Mouse (Mus musculus): ENCODE results near the gene Ndufa5. TPM values are rescaled to one million over a fixed set of nuclear protein-coding genes. Genes with fewer than 3 reads are reported as not detected.
A peak's percentile ranks its signal among the peaks of the same experiment; 100 is the strongest.

Ndufa5 gene
- polyA plus RNA-seq, 3 experiments from 2014 or later: 174 to 219 (median 181) TPM

DNA sequence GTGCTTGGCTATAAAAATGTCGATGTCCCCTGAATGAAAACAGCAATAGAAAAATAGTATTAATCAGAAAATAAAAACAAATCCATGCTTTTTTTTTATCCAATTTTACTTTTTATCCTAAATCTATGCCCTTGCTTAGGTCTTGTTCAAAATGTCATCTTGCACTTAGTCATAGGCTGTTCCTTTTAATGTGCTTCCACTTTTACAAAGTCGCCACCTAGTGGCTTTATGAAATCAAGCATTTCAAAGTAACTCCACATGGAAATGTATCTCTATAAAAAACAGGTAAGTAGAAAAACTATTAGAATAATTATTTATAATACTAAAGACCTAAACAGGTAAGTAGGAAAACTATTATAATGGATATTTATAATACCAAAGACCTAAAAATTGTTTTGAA lies 11.6 kb downstream of the Ndufa5 start:
- ATAC-seq: peak; percentile 81

DNA sequence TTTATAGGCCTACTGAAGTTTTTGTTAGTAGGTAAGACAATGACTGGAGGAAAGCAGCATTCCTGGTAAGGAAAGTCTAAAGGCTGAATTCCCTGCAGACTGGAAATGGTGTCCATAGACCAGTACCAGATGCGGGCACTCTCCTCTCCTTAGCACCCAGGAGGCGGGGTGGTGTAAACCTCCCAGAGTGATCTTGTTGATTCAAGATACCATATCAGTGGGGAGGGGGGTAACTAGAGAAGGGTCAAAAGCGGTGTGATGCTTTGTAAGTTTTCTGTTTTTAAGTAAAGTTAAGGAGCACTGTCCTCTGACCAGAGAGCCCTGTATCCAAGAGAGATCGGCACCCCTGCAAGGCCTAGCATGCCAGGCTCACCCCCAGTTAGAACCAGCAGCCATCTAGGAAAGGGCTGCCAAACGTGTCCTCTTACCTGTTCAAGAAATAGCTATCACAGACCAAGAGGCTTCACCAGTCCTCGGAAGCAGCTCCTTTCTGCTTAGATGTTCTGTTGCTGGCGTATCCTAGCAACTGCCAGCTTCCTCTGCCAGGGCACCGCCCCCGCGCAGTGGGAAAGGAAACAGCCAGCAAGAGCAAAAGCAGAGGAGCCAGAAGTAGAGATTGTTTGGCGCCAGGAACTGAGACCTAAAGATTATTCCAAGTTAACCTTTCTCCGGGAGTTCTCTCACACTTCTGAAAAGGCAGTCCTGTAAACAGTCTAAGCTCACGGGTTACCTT lies 13.1 kb downstream of the Ndufa5 start, which contains the start of gene Iqub:
Gene Iqub, minus strand, starts transcription at position 516 of the 733 bp plus-strand sequence.
- ATAC-seq: peak; percentile 77

DNA sequence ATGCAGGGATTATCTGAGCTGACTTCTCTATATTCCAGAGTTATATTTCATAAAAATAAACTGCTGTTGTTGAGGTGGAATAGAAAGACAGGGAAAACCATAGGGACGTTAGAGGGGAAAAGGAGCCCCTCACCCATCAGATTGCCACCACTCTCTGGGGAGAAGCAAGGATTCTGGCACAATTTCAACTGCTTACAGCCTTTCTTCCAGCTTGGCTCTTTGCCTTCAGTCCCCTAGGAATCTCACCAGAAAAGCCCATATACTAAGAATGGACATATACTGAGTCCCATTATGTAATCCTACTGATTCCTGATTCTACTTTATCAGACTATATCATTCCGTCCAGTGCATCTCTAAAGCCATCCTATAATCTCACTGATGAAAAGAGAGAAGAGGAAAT lies 23.7 kb downstream of the Ndufa5 start:
- no peak for ATAC-seq

DNA sequence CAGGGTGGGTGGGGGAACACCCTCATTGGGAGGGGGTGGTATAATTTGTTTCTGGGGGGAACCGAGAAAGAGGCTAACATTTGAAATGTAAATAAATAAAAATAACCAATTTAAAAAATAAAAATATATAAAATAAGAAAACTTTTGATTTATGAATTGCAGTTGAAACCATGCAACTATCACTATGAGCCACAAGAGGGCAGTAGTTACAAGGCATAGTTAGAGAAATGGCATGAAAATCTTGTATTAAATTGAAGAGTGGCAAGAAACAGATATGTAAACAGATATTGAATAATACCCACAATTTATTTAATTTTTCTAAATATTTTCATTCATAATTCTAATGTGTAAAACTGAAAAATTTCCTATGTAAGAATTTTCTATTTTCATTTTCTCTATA lies 37.5 kb downstream of the Ndufa5 start:
- no peak for ATAC-seq

GRCm38 (mm10) chr6:24486530-24486929 lies 41.3 kb downstream of the Ndufa5 start:
- no peak for ATAC-seq

GRCm38 (mm10) chr6:24470571-24471132 lies 57.2 kb downstream of the Ndufa5 start:
- no peak for ATAC-seq

DNA sequence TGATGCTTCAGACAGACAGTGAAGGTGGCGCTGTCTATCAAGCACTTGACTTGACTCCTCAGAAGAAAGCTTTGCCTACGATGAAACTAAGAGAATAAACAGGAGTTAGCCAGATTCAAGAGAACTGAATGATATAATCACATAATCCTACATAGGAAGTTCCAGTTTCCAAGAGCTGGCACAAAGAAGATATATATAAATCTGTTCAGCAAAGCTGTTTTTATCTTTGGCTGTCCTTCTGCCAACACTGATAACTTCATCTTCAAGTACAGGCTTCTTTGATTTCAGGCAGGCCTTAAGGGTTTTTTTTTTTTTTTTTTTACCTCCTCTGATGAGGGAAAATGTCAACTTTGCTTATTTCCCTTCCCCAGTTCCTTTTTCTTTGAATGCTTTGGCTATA lies 57.7 kb downstream of the Ndufa5 start:
- no peak for ATAC-seq

Other genes with a start within 250 kb of the Ndufa5 start
- not detected for gene Iqub, start 12.9 kb downstream of the Ndufa5 start, polyA plus RNA-seq (2017; shearing (Covaris generic))
- gene Asb15, start 131 bp upstream of the Ndufa5 start, polyA plus RNA-seq (2017; shearing (Covaris generic)): not detected
- gene Lmod2, start 69.7 kb upstream of the Ndufa5 start, polyA plus RNA-seq (2017; shearing (Covaris generic)): not detected
- gene Wasl, start 137.0 kb upstream of the Ndufa5 start, polyA plus RNA-seq (2017; shearing (Covaris generic)): 10 to 100 TPM; 10.1 to 17.0 (median 14.7) TPM
- not detected for gene Hyal6, start 205.2 kb upstream of the Ndufa5 start, polyA plus RNA-seq (2017; shearing (Covaris generic))
- gene Hyal4, start 220.3 kb upstream of the Ndufa5 start, polyA plus RNA-seq (2017; shearing (Covaris generic)): not detected